Mouse (Mus musculus) retina, postnatal 1 day (tissue): Measurements from ENCODE around the gene Wnt4.
A peak's percentile ranks its signal among the peaks of the same experiment; 100 is the strongest.

Experiments used
- DNase-seq: peaks from one replicate; pipeline ENCODE4 v3.0.0-alpha.2; 2012

Gene Wnt4

GRCm38 (mm10) chr4:137277166-137277513 lies at the start of gene Wnt4:
Wnt4 (plus strand) TSS chr4:137277489.
- DNase-seq: peak; percentile 67

GRCm38 (mm10) chr4:137228566-137229115 lies 48.6 kb upstream of the Wnt4 start:
- no peak for DNase-seq

- no peak for DNase-seq
Observed at GRCm38 (mm10) chr4:137231494-137232470, 45.5 kb upstream of the Wnt4 start.

GRCm38 (mm10) chr4:137233632-137234031 lies 43.7 kb upstream of the Wnt4 start:
- DNase-seq: no peak

GRCm38 (mm10) chr4:137234444-137234843 lies 42.8 kb upstream of the Wnt4 start:
- no peak for DNase-seq

GRCm38 (mm10) chr4:137235368-137235767 lies 41.9 kb upstream of the Wnt4 start:
- DNase-seq: peak; percentile 15

GRCm38 (mm10) chr4:137244883-137245282 lies 32.4 kb upstream of the Wnt4 start:
- no peak for DNase-seq

GRCm38 (mm10) chr4:137250333-137250732 lies 27.0 kb upstream of the Wnt4 start:
- DNase-seq: peak; percentile 57

GRCm38 (mm10) chr4:137250849-137251248 lies 26.4 kb upstream of the Wnt4 start:
- DNase-seq: no peak

- no peak for DNase-seq
Observed at GRCm38 (mm10) chr4:137253601-137254000, 23.7 kb upstream of the Wnt4 start.

GRCm38 (mm10) chr4:137254206-137254976 lies 22.9 kb upstream of the Wnt4 start:
- no peak for DNase-seq

GRCm38 (mm10) chr4:137255568-137255967 lies 21.7 kb upstream of the Wnt4 start:
- DNase-seq: no peak

GRCm38 (mm10) chr4:137261826-137262225 lies 15.5 kb upstream of the Wnt4 start:
- DNase-seq: no peak

- no peak for DNase-seq
Observed at GRCm38 (mm10) chr4:137264066-137264465, 13.2 kb upstream of the Wnt4 start.

- no peak for DNase-seq
Observed at GRCm38 (mm10) chr4:137265116-137265515, 12.2 kb upstream of the Wnt4 start.

- no peak for DNase-seq
Observed at GRCm38 (mm10) chr4:137268541-137268940, 8.7 kb upstream of the Wnt4 start.

GRCm38 (mm10) chr4:137271856-137272255 lies 5.4 kb upstream of the Wnt4 start:
- no peak for DNase-seq

GRCm38 (mm10) chr4:137274304-137274703 lies 3.0 kb upstream of the Wnt4 start:
- DNase-seq: peak; percentile 66

- DNase-seq: no peak
Observed at GRCm38 (mm10) chr4:137276443-137277165, 685 bp upstream of the Wnt4 start.

- DNase-seq: no peak
Observed at GRCm38 (mm10) chr4:137277600-137278143, 383 bp downstream of the Wnt4 start.

- peak; percentile 27 for DNase-seq
Observed at GRCm38 (mm10) chr4:137278144-137279040, 1.1 kb downstream of the Wnt4 start.
